Mouse (Mus musculus) ES-Bruce4 (cell line): ENCODE measurements around the gene Ripply3. TPM values are rescaled to one million over a fixed set of nuclear protein-coding genes. Genes with fewer than 3 reads are reported as not detected.

Experiments used
- H3K27ac ChIP-seq: 2 replicates; pipeline ENCODE4 v1.5.1; 2012; ENCODE audit warnings: low read length, inconsistent platforms; ENCODE audit not compliant: insufficient read depth
- H3K27me3 ChIP-seq: 2 replicates; pipeline ENCODE4 v1.6.1; 2012; ENCODE audit warnings: mild to moderate bottlenecking, low read length, inconsistent platforms; ENCODE audit not compliant: control insufficient read depth, poor library complexity, insufficient read depth, severe bottlenecking
- H3K36me3 ChIP-seq: 2 replicates; pipeline ENCODE4 v1.6.1; 2012; ENCODE audit warnings: inconsistent platforms, mild to moderate bottlenecking, low read length, moderate library complexity; ENCODE audit not compliant: control insufficient read depth, poor library complexity, insufficient read depth, severe bottlenecking
- H3K4me1 ChIP-seq: one replicate; pipeline ENCODE4 v1.8.1; 2011; ENCODE audit warnings: low read length; ENCODE audit not compliant: control insufficient read depth, insufficient read depth
- H3K4me3 ChIP-seq: 2 replicates; pipeline ENCODE4 v1.5.1; 2011; ENCODE audit warnings: low read depth, mild to moderate bottlenecking, low read length
- H3K9ac ChIP-seq: 2 replicates; pipeline ENCODE4 v1.6.1; 2012; ENCODE audit warnings: low read depth, mild to moderate bottlenecking, inconsistent platforms; ENCODE audit not compliant: poor library complexity, severe bottlenecking
- H3K9me3 ChIP-seq: replicated peaks from 2 replicates; pipeline ENCODE4 v1.6.1; 2012; ENCODE audit warnings: mild to moderate bottlenecking, low read length, inconsistent platforms; ENCODE audit not compliant: control insufficient read depth, poor library complexity, insufficient read depth, severe bottlenecking
- CTCF ChIP-seq: IDR thresholded peaks from one replicate; pipeline ENCODE4 v1.8.1; 2011; ENCODE audit warnings: low read depth, low read length
- EP300 ChIP-seq: IDR thresholded peaks from 2 replicates; pipeline ENCODE4 v1.6.1; 2011; ENCODE audit warnings: low read depth, low read length; ENCODE audit not compliant: insufficient read depth
- POLR2A ChIP-seq: IDR thresholded peaks from one replicate; pipeline ENCODE4 v1.8.1; 2011; ENCODE audit warnings: low read length; ENCODE audit not compliant: insufficient read depth
- polyA plus RNA-seq: library from polyadenylated mRNA; stranded (reverse); fragments of >200 nt; gene quantifications from 2 replicates; pipeline ENCODE4 v1.2.4, GENCODE M21; 2011; ENCODE audit warnings: low read depth; ENCODE audit not compliant: missing spikeins, insufficient read depth, insufficient read length

The Ripply3 gene
- polyA plus RNA-seq, 1 experiment: 0.91 TPM

- Histone ChIP-seq H3K4me3 (no peak overlapping the region), H3K27ac (no peak overlapping the region), H3K36me3 (no peaks in the 10 kb centered on the region), H3K27me3 (no peaks in the 10 kb centered on the region), H3K4me1 (no peaks in the 10 kb centered on the region), H3K9me3 (no peaks in the 10 kb centered on the region), H3K9ac (no peak overlapping the region)
- no peak for TF ChIP-seq POLR2A
- no peak for TF ChIP-seq CTCF
- no peak for TF ChIP-seq EP300
These were observed 22.1 kb downstream of the Ripply3 start for GRCm38 (mm10) chr16:94350287-94350677.

GRCm38 (mm10) chr16:94354450-94354849 is 26.2 kb downstream of the Ripply3 start:
- H3K4me1 ChIP-seq: no peaks in the 10 kb centered on the region
- H3K9me3 ChIP-seq: no peaks in the 10 kb centered on the region
- TF ChIP-seq POLR2A (no peak), CTCF (no peak), EP300 (no peak)

GRCm38 (mm10) chr16:94356046-94356445 is 27.8 kb downstream of the Ripply3 start:
- H3K27me3 ChIP-seq: no peaks in the 10 kb centered on the region
- H3K4me1 ChIP-seq: no peaks in the 10 kb centered on the region
- no peak for TF ChIP-seq POLR2A
- TF ChIP-seq CTCF: no peak
- no peak for TF ChIP-seq EP300
- no peaks in the 10 kb centered on the region for H3K36me3 ChIP-seq
- no peak overlapping the region for H3K27ac ChIP-seq
- H3K4me3 ChIP-seq: no peak overlapping the region
- no peak overlapping the region for H3K9ac ChIP-seq
- no peaks in the 10 kb centered on the region for H3K9me3 ChIP-seq

More at GRCm38 (mm10) chr16:94354450-94354849, 26.2 kb downstream of the Ripply3 start:
- Histone ChIP-seq H3K27ac (no peak overlapping the region), H3K4me3 (no peak overlapping the region), H3K9ac (no peak overlapping the region), H3K36me3 (no peaks in the 10 kb centered on the region), H3K27me3 (no peaks in the 10 kb centered on the region)

DNA sequence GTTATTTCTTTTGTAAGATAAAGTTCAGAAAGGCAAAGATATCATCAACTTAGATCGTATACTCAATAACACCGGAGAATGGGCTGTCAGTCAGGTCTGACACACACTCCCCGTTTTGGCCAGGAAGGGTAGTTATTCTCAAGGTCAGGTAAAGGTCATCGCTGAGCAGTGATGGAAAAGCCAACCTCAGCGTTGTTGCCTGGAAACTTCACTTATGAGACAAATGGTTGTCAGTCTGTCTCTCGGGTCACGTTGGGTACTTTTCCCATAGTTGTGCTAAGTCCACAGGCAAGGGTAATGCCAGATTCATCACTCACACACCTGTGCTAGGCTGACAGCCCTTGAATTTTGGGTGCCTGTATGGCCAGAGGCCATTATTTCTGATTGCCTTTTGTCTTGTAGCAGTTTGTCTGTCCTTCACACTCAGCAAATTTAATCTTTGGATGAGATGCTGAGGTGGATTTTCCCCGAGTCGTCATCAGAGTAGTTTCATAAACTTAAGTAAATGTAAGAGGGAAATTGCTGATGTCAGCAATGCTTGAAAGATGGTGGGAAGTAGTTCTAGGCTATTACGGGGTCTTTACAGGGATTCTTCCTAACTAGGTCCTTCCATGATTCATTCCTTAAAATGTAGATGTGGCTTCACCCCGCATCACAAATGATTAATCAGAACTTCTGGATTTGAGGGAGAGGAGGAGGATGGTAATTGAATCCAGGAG is 28.7 kb downstream of the Ripply3 start:
- no peak overlapping the region for H3K9ac ChIP-seq
- H3K27ac ChIP-seq: no peak overlapping the region
- no peak for TF ChIP-seq CTCF
- TF ChIP-seq POLR2A: no peak
- TF ChIP-seq EP300: no peak
- no peaks in the 10 kb centered on the region for H3K9me3 ChIP-seq
- H3K36me3 ChIP-seq: no peaks in the 10 kb centered on the region
- no peak overlapping the region for H3K4me3 ChIP-seq
- H3K27me3 ChIP-seq: no peaks in the 10 kb centered on the region
- H3K4me1 ChIP-seq: no peaks in the 10 kb centered on the region

DNA sequence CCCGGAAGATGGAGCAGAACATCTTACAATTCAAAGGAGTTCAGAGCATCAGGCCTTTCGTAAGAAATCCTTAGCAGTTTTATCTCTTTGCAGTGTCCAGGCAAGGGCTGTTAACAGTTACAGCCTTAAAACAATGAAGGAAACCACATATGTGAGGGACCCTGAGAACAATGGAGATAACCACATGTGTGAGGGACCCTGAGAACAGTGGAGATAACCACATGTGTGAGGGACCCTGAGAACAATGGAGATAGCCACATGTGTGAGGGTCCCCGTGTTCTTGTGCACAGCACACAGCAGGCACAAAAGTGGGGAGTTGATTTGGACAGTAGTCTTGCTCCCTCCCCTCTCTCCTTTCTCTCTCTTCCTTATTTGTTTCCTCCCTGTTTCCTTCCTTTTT is 29.9 kb downstream of the Ripply3 start:
- H3K4me3 ChIP-seq: no peak overlapping the region
- no peaks in the 10 kb centered on the region for H3K27me3 ChIP-seq
- no peaks in the 10 kb centered on the region for H3K4me1 ChIP-seq
- no peak overlapping the region for H3K9ac ChIP-seq
- no peaks in the 10 kb centered on the region for H3K36me3 ChIP-seq
- H3K9me3 ChIP-seq: no peaks in the 10 kb centered on the region
- H3K27ac ChIP-seq: no peak overlapping the region
- TF ChIP-seq CTCF (no peak), POLR2A (no peak), EP300 (no peak)

DNA sequence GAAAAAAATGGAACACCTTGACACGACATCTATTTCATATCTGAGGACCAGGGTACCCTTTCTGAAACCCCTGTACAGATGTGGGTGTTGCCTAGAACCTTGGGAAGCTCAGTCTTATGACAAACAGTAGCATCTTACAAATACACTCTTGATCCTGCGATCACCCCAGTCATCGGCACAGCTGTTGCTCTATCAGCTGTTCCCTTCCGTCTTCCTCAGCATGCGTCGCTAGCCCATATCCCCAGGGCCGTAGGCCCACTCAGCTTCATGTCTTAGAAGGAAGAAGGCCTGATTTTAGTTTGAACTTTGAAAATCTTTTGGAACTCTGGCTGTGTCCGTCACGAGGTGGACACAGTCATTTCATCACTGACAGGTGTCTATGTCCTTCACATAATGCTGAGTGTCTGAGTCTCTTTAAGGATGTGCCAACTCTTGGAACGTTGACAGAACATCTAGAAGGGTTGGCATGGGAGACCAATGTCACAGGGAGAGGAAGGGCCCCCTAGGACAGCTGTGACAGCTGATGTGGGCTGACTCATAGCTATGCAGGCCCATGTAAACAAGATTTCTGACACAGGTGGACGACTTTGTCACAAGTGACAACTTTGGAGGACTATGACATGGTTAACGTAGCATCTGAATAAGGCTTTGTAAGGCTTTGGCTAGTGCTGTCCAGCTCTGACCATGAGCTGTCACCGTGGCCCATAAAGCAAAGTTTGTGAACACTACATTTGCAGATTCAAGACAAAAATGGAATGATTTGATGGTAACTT is 32.5 kb downstream of the Ripply3 start:
- no peak overlapping the region for H3K27ac ChIP-seq
- no peaks in the 10 kb centered on the region for H3K27me3 ChIP-seq
- H3K9me3 ChIP-seq: no peaks in the 10 kb centered on the region
- H3K4me1 ChIP-seq: no peaks in the 10 kb centered on the region
- no peaks in the 10 kb centered on the region for H3K36me3 ChIP-seq
- no peak overlapping the region for H3K4me3 ChIP-seq
- no peak for TF ChIP-seq EP300
- TF ChIP-seq CTCF: no peak
- TF ChIP-seq POLR2A: no peak
- H3K9ac ChIP-seq: no peak overlapping the region
